Mouse (Mus musculus) MEL (cell line): Measurements from ENCODE around the gene N4bp2l2. TPM values are rescaled to one million over a fixed set of nuclear protein-coding genes. Genes with fewer than 3 reads are reported as not detected.
A peak's percentile ranks its signal among the peaks of the same experiment; 100 is the strongest.

Experiments
- DNase-seq: peaks from one replicate; pipeline ENCODE4 v3.0.0; 2011; ENCODE audit warnings: low read depth, low spot score
- H3K27ac ChIP-seq: 2 replicates; pipeline ENCODE4 v1.5.1; 2012; ENCODE audit warnings: low read depth, mild to moderate bottlenecking, control low read depth, low read length, moderate library complexity; ENCODE audit not compliant: control insufficient read depth
- H3K27me3 ChIP-seq, 2 experiments: fragments of 150-350 bp in 1 of 2; sonication (generic) in 1 of 2; 2 replicates each; pipeline ENCODE4 v1.6.1; 2012; ENCODE audit warnings: low read length in 2 of 2, mild to moderate bottlenecking in 2 of 2, improper control_type of control experiment in 1 of 2, moderate library complexity in 1 of 2; ENCODE audit not compliant: insufficient read depth in 2 of 2, control insufficient read depth in 1 of 2
- H3K36me3 ChIP-seq, 2 experiments: 2 replicates each; pipeline ENCODE4 v1.6.1; 2012 to 2014; ENCODE audit warnings: low read length in 2 of 2, improper control_type of control experiment in 1 of 2, inconsistent platforms in 1 of 2, mild to moderate bottlenecking in 1 of 2; ENCODE audit not compliant: insufficient read depth in 2 of 2, control insufficient read depth in 1 of 2
- H3K4me1 ChIP-seq, 2 experiments: fragments of 150-350 bp in 1 of 2; sonication (generic) in 1 of 2; 2 replicates each; pipeline ENCODE4 v1.6.1; 2012; ENCODE audit warnings: low read length in 2 of 2, improper control_type of control experiment in 1 of 2, mild to moderate bottlenecking in 1 of 2; ENCODE audit not compliant: insufficient read depth in 2 of 2, control insufficient read depth in 1 of 2
- H3K4me3 ChIP-seq, 2 experiments: fragments of 150-350 bp in 1 of 2; sonication (generic) in 1 of 2; 2 replicates each; pipeline ENCODE4 v1.5.1; 2012; ENCODE audit warnings: low read depth in 2 of 2, low read length in 2 of 2, mild to moderate bottlenecking in 2 of 2, moderate library complexity in 2 of 2, control low read depth in 1 of 2, improper control_type of control experiment in 1 of 2; ENCODE audit not compliant: control insufficient read depth in 1 of 2, insufficient read depth in 1 of 2
- H3K79me2 ChIP-seq: 2 replicates; pipeline ENCODE4 v1.6.1; 2012; ENCODE audit warnings: mild to moderate bottlenecking, low read length, moderate library complexity; ENCODE audit not compliant: control insufficient read depth, poor library complexity, insufficient read depth
- H3K9ac ChIP-seq: 2 replicates; pipeline ENCODE4 v1.6.1; 2012; ENCODE audit warnings: low read depth, mild to moderate bottlenecking, control low read depth, low read length, moderate library complexity; ENCODE audit not compliant: control insufficient read depth, poor library complexity, severe bottlenecking
- H3K9me3 ChIP-seq: fragments of 150-350 bp; sonication (generic); replicated peaks from 2 replicates; pipeline ENCODE4 v1.6.1; 2012; ENCODE audit warnings: mild to moderate bottlenecking, low read length, improper control_type of control experiment, moderate library complexity; ENCODE audit not compliant: insufficient read depth
- CHD2 ChIP-seq: IDR thresholded peaks from 2 replicates; pipeline ENCODE4 v1.6.1; 2011; ENCODE audit warnings: low read length, improper control_type of control experiment
- CTCF ChIP-seq, 3 experiments: IDR thresholded peaks in 2 of 3; conservative IDR thresholded peaks in 1 of 3; 2 replicates each; pipeline ENCODE4 v1.5.1; 2011 to 2012; ENCODE audit warnings: low read length in 3 of 3, low read depth in 2 of 3, mild to moderate bottlenecking in 2 of 3, improper control_type of control experiment in 1 of 3, inconsistent platforms in 1 of 3, mixed read lengths in 1 of 3, moderate library complexity in 1 of 3; ENCODE audit not compliant: control insufficient read depth in 1 of 3, insufficient read depth in 1 of 3, poor library complexity in 1 of 3, severe bottlenecking in 1 of 3
- E2F4 ChIP-seq: IDR thresholded peaks from 2 replicates; pipeline ENCODE4 v1.6.1; 2011; ENCODE audit warnings: low read depth, low read length, improper control_type of control experiment, borderline replicate concordance
- EP300 ChIP-seq, 2 experiments: IDR thresholded peaks; 2 replicates each; pipeline ENCODE4 v1.6.1; 2011; ENCODE audit warnings: improper control_type of control experiment in 2 of 2, low read length in 2 of 2, low read depth in 1 of 2, mild to moderate bottlenecking in 1 of 2
- ETS1 ChIP-seq: IDR thresholded peaks from 2 replicates; pipeline ENCODE4 v1.6.1; 2012; ENCODE audit warnings: low read depth, mild to moderate bottlenecking, inconsistent platforms, low read length, improper control_type of control experiment, moderate library complexity
- GABPA ChIP-seq: IDR thresholded peaks from 2 replicates; pipeline ENCODE4 v1.6.1; 2012; ENCODE audit warnings: low read depth, mild to moderate bottlenecking, inconsistent platforms, low read length, improper control_type of control experiment, moderate library complexity
- HCFC1 ChIP-seq: IDR thresholded peaks from 2 replicates; pipeline ENCODE4 v1.6.1; 2012; ENCODE audit warnings: low read depth, mild to moderate bottlenecking, inconsistent platforms, low read length, improper control_type of control experiment, moderate library complexity
- MAZ ChIP-seq: IDR thresholded peaks from 2 replicates; pipeline ENCODE4 v1.6.1; 2012; ENCODE audit warnings: low read depth, mild to moderate bottlenecking, inconsistent platforms, low read length, improper control_type of control experiment
- MYC ChIP-seq: IDR thresholded peaks from 2 replicates; pipeline ENCODE4 v1.6.1; 2011; ENCODE audit warnings: low read depth, mild to moderate bottlenecking, low read length, improper control_type of control experiment, moderate library complexity
- POLR2AphosphoS5 ChIP-seq: IDR thresholded peaks from 2 replicates; pipeline ENCODE4 v1.6.1; 2012; ENCODE audit warnings: low read depth, borderline replicate concordance, mild to moderate bottlenecking, inconsistent platforms, low read length, moderate library complexity, mixed read lengths
- RCOR1 ChIP-seq: IDR thresholded peaks from 2 replicates; pipeline ENCODE4 v1.6.1; 2012; ENCODE audit warnings: low read depth, mild to moderate bottlenecking, inconsistent platforms, low read length, improper control_type of control experiment
- SIN3A ChIP-seq: IDR thresholded peaks from 2 replicates; pipeline ENCODE4 v1.6.1; 2012; ENCODE audit warnings: low read length, improper control_type of control experiment, inconsistent platforms
- TAL1 ChIP-seq: IDR thresholded peaks from 2 replicates; pipeline ENCODE4 v1.6.1; 2012; ENCODE audit warnings: mild to moderate bottlenecking, inconsistent platforms, low read length, moderate library complexity, mixed read lengths
- UBTF ChIP-seq: IDR thresholded peaks from 2 replicates; pipeline ENCODE4 v1.6.1; 2012; ENCODE audit warnings: low read depth, mild to moderate bottlenecking, inconsistent platforms, low read length, improper control_type of control experiment, moderate library complexity, borderline replicate concordance; ENCODE audit not compliant: insufficient read depth
- USF1 ChIP-seq: IDR thresholded peaks from 2 replicates; pipeline ENCODE4 v1.6.1; 2014; ENCODE audit warnings: low read depth, mild to moderate bottlenecking, inconsistent platforms, low read length, improper control_type of control experiment, moderate library complexity
- ZKSCAN1 ChIP-seq: IDR thresholded peaks from 2 replicates; pipeline ENCODE4 v1.6.1; 2012; ENCODE audit warnings: low read depth, mild to moderate bottlenecking, inconsistent platforms, low read length, improper control_type of control experiment, moderate library complexity
- ZNF384 ChIP-seq: IDR thresholded peaks from 2 replicates; pipeline ENCODE4 v1.6.1; 2012; ENCODE audit warnings: low read depth, mild to moderate bottlenecking, inconsistent platforms, low read length, improper control_type of control experiment
- polyA plus RNA-seq, 2 experiments: library from polyadenylated mRNA; stranded (reverse) in 1 of 2; unstranded in 1 of 2; fragments of >175 nt in 1 of 2; fragments of >200 nt in 1 of 2; gene quantifications; 2 replicates each; pipeline versions ENCODE4 v1.2.1 to v1.2.4; 2012; ENCODE audit warnings: low replicate concordance in 2 of 2, low read depth in 1 of 2; ENCODE audit not compliant: insufficient read length in 2 of 2, insufficient read depth in 1 of 2, missing spikeins in 1 of 2
- total RNA-seq: library from RNA; depleted of rRNA; stranded (reverse); fragments of 300-350 nt; gene quantifications from 2 replicates; pipeline ENCODE4 v1.2.3, GENCODE M21; 2012

N4bp2l2 gene
- total and polyA plus RNA-seq, 3 experiments: 67.5 to 74.9 TPM; not detected in 1

GRCm38 (mm10) chr5:150561376-150561775, 104.6 kb downstream of the N4bp2l2 start:
- H3K27me3 ChIP-seq: no peaks in the 10 kb centered on the region
- H3K4me1 ChIP-seq: no peaks in the 10 kb centered on the region
- no peak for DNase-seq
- H3K79me2 ChIP-seq: no peaks in the 10 kb centered on the region
- no peak for TF ChIP-seq TAL1
- TF ChIP-seq E2F4: no peak
- TF ChIP-seq SIN3A: no peak
- no peak for TF ChIP-seq CHD2
- TF ChIP-seq EP300 (IDR thresholded peaks at IDR 0.05; ENCODE audit: low read depth in 1 of 2, low read length in 2 of 2): no peak
- no peak for TF ChIP-seq GABPA
- no peak for TF ChIP-seq ZKSCAN1
- no peak for TF ChIP-seq USF1
- no peak overlapping the region for H3K9ac ChIP-seq
- no peak overlapping the region for H3K27ac ChIP-seq
- H3K4me3 ChIP-seq: no peak overlapping the region
- no peaks in the 10 kb centered on the region for H3K9me3 ChIP-seq
- peaks cover 0 to 11% of the 10 kb centered on the region in 2 experiments; a peak in 1 of 4 replicates for H3K36me3 ChIP-seq

- no peaks in the 10 kb centered on the region for H3K4me1 ChIP-seq
- no peak for DNase-seq
- peaks cover 0 to 11% of the 10 kb centered on the region in 2 experiments; a peak in 1 of 4 replicates for H3K36me3 ChIP-seq
- H3K9ac ChIP-seq: no peak overlapping the region
- no peak overlapping the region for H3K4me3 ChIP-seq
- no peaks in the 10 kb centered on the region for H3K27me3 ChIP-seq
- TF ChIP-seq UBTF: no peak
- no peak for TF ChIP-seq GABPA
- TF ChIP-seq ZNF384: peak; percentile 58
- no peak for TF ChIP-seq MAZ
- TF ChIP-seq RCOR1: no peak
- no peak for TF ChIP-seq MYC
- TF ChIP-seq SIN3A: no peak
- TF ChIP-seq CHD2: no peak
- TF ChIP-seq ETS1: no peak
- peak in 1 of 3 experiments; percentile 1; a peak in 1 of 6 replicates for TF ChIP-seq CTCF (IDR thresholded peaks at IDR 0.05 in 2 of 3, conservative IDR thresholded peaks at IDR 0.05 in 1 of 3; ENCODE audit: control insufficient read depth in 1 of 3, insufficient read depth in 1 of 3, low read depth in 2 of 3, low read length in 3 of 3, poor library complexity in 1 of 3, severe bottlenecking in 1 of 3)
- TF ChIP-seq POLR2AphosphoS5: no peak
- no peak for TF ChIP-seq HCFC1
- no peak overlapping the region for H3K27ac ChIP-seq
- no peaks in the 10 kb centered on the region for H3K9me3 ChIP-seq
- no peaks in the 10 kb centered on the region for H3K79me2 ChIP-seq
Observed at GRCm38 (mm10) chr5:150560851-150561250, 105.1 kb downstream of the N4bp2l2 start.
